Mouse (Mus musculus) brain, adult 10 weeks (tissue): ENCODE measurements around the gene Gipc1. TPM values are rescaled to one million over a fixed set of nuclear protein-coding genes. Genes with fewer than 3 reads are reported as not detected.

Experiments used
- polyA plus RNA-seq: library from polyadenylated mRNA; stranded (reverse); fragments of 350-450 nt; fragmentation: Illumina TruSeq; extraction: RNeasy Lipid Tissue Mini Kit (QIAGEN cat#74804); gene quantifications from one replicate; pipeline ENCODE4 v1.2.3, GENCODE M21; 2015; ENCODE audit warnings: low read depth, low replicate concordance

The Gipc1 gene
- 86.4 TPM for polyA plus RNA-seq

DNA sequence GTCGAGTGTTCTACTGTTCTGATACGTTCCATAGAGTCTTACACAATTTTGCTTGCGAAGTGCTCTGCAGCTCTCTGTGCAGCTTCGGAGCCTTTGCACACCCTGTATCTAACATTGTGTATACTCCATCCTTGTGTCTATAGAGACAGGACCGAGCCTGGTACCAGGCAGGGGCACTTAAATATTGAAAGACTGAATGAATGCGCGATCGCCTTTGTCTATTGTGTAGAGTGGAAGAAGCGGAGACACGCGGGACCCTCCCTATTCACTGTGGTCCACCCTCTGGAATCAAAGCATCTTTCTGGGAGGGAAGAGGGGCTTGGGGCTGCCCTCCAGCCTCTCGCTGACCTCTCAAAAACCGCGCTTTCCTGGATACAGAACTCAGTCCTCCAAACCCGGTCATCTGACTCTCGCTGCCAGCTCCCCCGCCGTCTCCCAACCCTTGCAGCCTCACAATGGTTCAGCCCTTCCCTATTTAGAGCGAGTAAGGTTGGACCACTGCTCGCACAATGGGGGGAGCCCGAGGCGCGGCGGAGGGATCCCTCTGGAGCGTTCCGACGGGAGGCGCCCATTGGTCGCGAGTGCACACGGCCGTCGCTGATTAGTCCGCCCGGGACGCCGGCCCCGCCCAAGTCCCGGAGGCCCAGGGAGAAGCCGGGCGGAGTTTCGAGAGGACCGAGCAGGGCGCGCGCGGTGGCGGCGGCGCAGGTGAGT is at the start of gene Gipc1:
Gene Gipc1 (plus strand): TSS at position 648 of the 714 bp plus-strand sequence.

GRCm38 (mm10) chr8:83607661-83608397 is 44.6 kb upstream of the Gipc1 start, which contains the start of the genes Tecr and Dnajb1:
Gene Tecr, minus strand, starts transcription at chr8:83607971.
Gene Dnajb1, plus strand, starts transcription at chr8:83608193.

DNA sequence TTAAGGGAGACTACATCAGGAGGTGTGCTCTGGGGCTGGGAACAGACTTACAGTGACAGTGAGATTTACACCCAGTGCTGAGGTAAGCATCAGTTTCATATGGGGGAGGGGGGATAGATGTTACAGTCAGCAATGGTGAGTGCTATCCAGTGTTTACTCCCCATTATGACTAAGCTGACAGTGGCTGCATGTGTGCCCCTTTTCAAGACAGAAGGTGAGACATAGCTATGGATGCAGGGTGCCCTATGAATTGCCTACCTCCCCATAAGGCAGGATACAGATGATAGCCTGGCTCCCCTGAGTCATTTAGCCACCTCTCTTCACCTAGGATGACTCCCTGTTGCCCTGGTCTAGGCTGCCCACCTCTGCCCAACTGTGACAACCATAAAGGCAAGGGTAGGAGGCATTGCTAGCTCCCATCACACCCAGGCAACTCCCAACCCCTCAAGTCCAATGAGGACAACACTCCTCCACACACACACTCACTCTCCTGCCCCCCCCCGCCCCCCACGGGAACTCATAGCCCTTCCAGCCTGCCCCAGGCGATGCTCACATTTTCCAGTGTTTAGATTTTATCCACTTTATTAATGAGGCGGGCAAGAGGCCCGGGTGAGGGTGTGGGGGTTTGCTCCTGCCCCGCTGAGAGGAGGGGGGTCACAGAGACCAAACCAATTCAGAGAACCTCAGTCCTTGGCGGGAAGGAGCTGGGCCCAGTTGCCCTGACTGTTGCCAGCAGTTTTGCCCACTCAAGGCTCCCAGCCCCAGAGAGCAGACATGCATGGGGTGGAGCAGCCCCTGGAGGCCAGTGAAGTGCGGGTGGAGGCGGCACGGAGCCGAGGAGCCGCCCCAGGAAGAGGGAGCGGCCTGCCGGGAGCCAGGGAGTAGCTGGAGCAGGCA is 13.7 kb downstream of the Gipc1 start, which contains the start of gene Ptger1:
Gene Ptger1 (plus strand): TSS at position 710 of the 897 bp plus-strand sequence.

DNA sequence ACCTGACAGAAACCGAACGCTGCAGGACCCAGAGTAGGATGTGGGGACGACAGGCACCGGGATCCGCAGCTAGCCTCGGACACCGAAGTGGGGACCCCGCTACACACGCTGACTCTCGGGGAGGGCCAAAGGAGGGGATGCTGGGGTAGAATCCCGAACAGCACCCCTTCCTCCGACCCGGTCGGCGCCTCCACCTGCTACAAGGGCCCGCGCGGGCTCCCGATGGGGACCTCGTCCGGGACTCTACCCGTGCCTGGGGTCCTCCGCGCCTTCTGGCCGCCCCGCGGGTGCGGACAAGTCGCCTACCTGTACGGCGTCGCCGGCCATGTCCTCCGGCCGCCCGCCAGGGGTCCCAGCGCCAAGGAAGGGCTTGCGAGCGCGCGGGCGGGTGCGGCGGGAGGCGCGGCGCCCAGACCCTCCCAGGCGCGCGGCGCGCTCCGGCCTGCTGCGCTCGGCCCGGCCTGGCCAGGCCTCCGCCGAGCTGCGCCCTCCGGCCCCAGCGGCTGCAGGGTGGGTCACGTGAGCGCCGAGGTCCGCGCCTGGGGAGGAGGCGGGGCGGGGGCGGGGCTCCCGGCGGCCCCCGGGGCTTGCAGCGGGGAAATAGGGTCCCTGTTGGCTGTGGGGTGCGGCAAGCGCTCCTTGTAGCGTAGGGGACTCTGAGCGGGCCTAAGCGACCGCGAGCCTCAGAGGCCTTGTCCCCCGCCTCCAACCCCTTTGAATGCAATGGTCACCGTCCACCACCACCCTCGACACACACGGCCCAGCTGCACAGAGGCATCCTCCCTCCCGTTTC is 46.4 kb downstream of the Gipc1 start, which contains the start of gene Pkn1:
Gene Pkn1 (minus strand): TSS at position 519 of the 793 bp plus-strand sequence.

Other genes starting within 250 kb of the Gipc1 start
- gene Scoc, start 194.3 kb upstream of the Gipc1 start, polyA plus RNA-seq = 446 TPM
- not detected for gene Olfr370, start 116.9 kb upstream of the Gipc1 start, polyA plus RNA-seq
- gene Ndufb7, start 86.0 kb upstream of the Gipc1 start, polyA plus RNA-seq = 307 TPM
- 635 TPM for gene Tecr, start 44.7 kb upstream of the Gipc1 start, polyA plus RNA-seq
- gene Dnajb1, start 44.5 kb upstream of the Gipc1 start, polyA plus RNA-seq = 52.9 TPM
- gene Ptger1, start 14.0 kb downstream of the Gipc1 start, polyA plus RNA-seq = 1.3 TPM
- 31.6 TPM for gene Pkn1, start 46.5 kb downstream of the Gipc1 start, polyA plus RNA-seq
- gene Ddx39, start 62.5 kb downstream of the Gipc1 start, polyA plus RNA-seq = 23.5 TPM
- 9.7 TPM for gene Adgre5, start 88.6 kb downstream of the Gipc1 start, polyA plus RNA-seq
- 144 TPM for gene Adgrl1, start 247.4 kb downstream of the Gipc1 start, polyA plus RNA-seq